Mouse (Mus musculus) left cerebral cortex, postnatal 4 days (tissue): ENCODE results near the gene Dock2. TPM values are rescaled to one million over a fixed set of nuclear protein-coding genes. Genes with fewer than 3 reads are reported as not detected.

Source experiments
- DNase-seq: peaks from one replicate; pipeline ENCODE4 v3.0.0-alpha.2; 2022
- intact Hi-C: fragments of 180-260 bp; cut with DNase I; formaldehyde crosslinking; loops from one replicate; pipeline ENCODE4 v1.15.1; 2025
- total RNA-seq, 2 experiments: library from RNA; stranded (reverse); gene quantifications; 2 replicates each; pipeline ENCODE4 v1.2.3; 2021

Gene Dock2
- total RNA-seq, 2 experiments from 2014 or later: 1.6 to 1.7 TPM

- DNase-seq: no peak
- intact Hi-C loops: no loop called here
Observed at GRCm38 (mm10) chr11:34306231-34306630, 477.5 kb downstream of the Dock2 start.

- DNase-seq: no peak
- intact Hi-C loops: no loop called here
Observed at GRCm38 (mm10) chr11:34300064-34300463, 483.6 kb downstream of the Dock2 start.

- intact Hi-C loops: no loop called here
- no peak for DNase-seq
Observed at GRCm38 (mm10) chr11:34299550-34299949, 484.1 kb downstream of the Dock2 start.

- DNase-seq: no peak
- intact Hi-C loops: no loop called here
Observed at GRCm38 (mm10) chr11:34297698-34298378, 485.9 kb downstream of the Dock2 start.

- intact Hi-C loops: no loop called here
- no peak for DNase-seq
Observed at GRCm38 (mm10) chr11:34291304-34291703, 492.4 kb downstream of the Dock2 start.

GRCm38 (mm10) chr11:34290708-34291107, 493.0 kb downstream of the Dock2 start:
- intact Hi-C loops: no loop called here
- no peak for DNase-seq

- intact Hi-C loops: no loop called here
- no peak for DNase-seq
Observed at GRCm38 (mm10) chr11:34290265-34290664, 493.4 kb downstream of the Dock2 start.

GRCm38 (mm10) chr11:34284124-34284808, 499.4 kb downstream of the Dock2 start:
- no peak for DNase-seq
- intact Hi-C loops: no loop called here

- DNase-seq: no peak
- intact Hi-C loops: no loop called here
Observed at GRCm38 (mm10) chr11:34277047-34277445, 506.6 kb downstream of the Dock2 start.

GRCm38 (mm10) chr11:34276363-34277046, 507.2 kb downstream of the Dock2 start:
- intact Hi-C loops: no loop called here
- DNase-seq: peak; percentile 28

GRCm38 (mm10) chr11:34275941-34276340, 507.8 kb downstream of the Dock2 start:
- intact Hi-C loops: no loop called here
- peak; percentile 41 for DNase-seq

GRCm38 (mm10) chr11:34272016-34272415, 511.7 kb downstream of the Dock2 start:
- peak; percentile 18 for DNase-seq
- intact Hi-C loops: no loop called here

- DNase-seq: no peak
- intact Hi-C loops: no loop called here
Observed at GRCm38 (mm10) chr11:34264099-34264498, 519.6 kb downstream of the Dock2 start.

- intact Hi-C loops: no loop called here
- no peak for DNase-seq
Observed at GRCm38 (mm10) chr11:34258849-34259469, 524.7 kb downstream of the Dock2 start.

GRCm38 (mm10) chr11:34257548-34258189, 526.0 kb downstream of the Dock2 start:
- no peak for DNase-seq
- intact Hi-C loops: no loop called here

GRCm38 (mm10) chr11:34242979-34243378, 540.7 kb downstream of the Dock2 start:
- intact Hi-C loops: no loop called here
- DNase-seq: no peak

GRCm38 (mm10) chr11:34240252-34240651, 543.4 kb downstream of the Dock2 start:
- DNase-seq: no peak
- intact Hi-C loops: no loop called here

GRCm38 (mm10) chr11:34239691-34240090, 544.0 kb downstream of the Dock2 start:
- intact Hi-C loops: loop anchor here (10.0 kb wide), 1 partner anchor 565 kb away; no protein-coding TSS in a partner anchor
- no peak for DNase-seq

GRCm38 (mm10) chr11:34236885-34237284, 546.8 kb downstream of the Dock2 start:
- intact Hi-C loops: loop anchor here (10.0 kb wide), 1 partner anchor 568 kb away; no protein-coding TSS in a partner anchor
- DNase-seq: no peak

- intact Hi-C loops: loop anchor here (10.0 kb wide), 1 partner anchor 569 kb away; no protein-coding TSS in a partner anchor
- peak; percentile 54 for DNase-seq
Observed at GRCm38 (mm10) chr11:34236091-34236759, 547.5 kb downstream of the Dock2 start.
